Mouse (Mus musculus) heart, adult 2 months (tissue): Measurements from ENCODE around the gene Patz1.

ENCODE experiments used
- CTCF ChIP-seq: fragments of 200-600 bp; IDR thresholded peaks from 2 replicates; pipeline ENCODE4 v1.8.1; 2022; ENCODE audit warnings: antibody characterized with exemption, mild to moderate bottlenecking, moderate library complexity
- EP300 ChIP-seq: fragments of 200-500 bp; IDR thresholded peaks from 2 replicates; pipeline ENCODE4 v1.6.1; 2011; ENCODE audit warnings: low read depth, low read length, control low read depth; ENCODE audit not compliant: insufficient read depth

DNA sequence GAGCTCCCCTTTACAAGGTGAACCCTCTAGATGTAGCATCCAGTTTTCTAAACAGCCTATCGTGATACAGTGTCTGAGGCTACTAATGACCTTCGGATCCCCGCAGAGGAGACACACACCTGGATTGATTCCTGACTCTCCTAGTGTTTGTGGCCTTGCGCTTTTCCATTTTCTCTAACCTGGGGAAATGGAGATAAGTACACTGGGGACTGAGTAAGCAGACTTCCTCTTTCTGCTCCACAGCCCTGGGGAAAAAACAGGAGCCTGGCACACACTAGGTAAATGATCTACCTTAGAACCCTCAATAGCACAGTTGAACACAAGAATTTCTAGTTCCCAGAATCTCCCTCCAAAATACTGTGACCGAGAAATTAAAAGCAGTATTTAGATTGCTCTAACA lies 753 bp upstream of the Patz1 start:
- TF ChIP-seq CTCF (no peak), EP300 (no peak)
